Mouse (Mus musculus) myocyte (in vitro differentiated cells): ENCODE measurements around the gene Dcbld2. TPM values are rescaled to one million over a fixed set of nuclear protein-coding genes. Genes with fewer than 3 reads are reported as not detected.

Experiments used
- H3K27me3 ChIP-seq: one replicate; pipeline ENCODE4 v1.6.1; 2011; ENCODE audit not compliant: control insufficient read depth, insufficient read depth, insufficient read length
- H3K36me3 ChIP-seq: one replicate; pipeline ENCODE4 v1.6.1; 2011; ENCODE audit not compliant: control insufficient read depth, insufficient read depth
- H3K4me2 ChIP-seq: one replicate; pipeline ENCODE4 v1.6.1; 2011; ENCODE audit warnings: low read depth, control low read depth
- H3K4me3 ChIP-seq: one replicate; pipeline ENCODE4 v1.5.1; 2011; ENCODE audit warnings: mild to moderate bottlenecking, control low read depth, moderate library complexity
- H3K79me2 ChIP-seq: one replicate; pipeline ENCODE4 v1.6.1; 2011; ENCODE audit not compliant: control insufficient read depth, insufficient read depth
- H3ac ChIP-seq: one replicate; pipeline ENCODE4 v1.6.1; 2011; ENCODE audit not compliant: control insufficient read depth, insufficient read length
- CEBPB ChIP-seq: IDR thresholded peaks from 2 replicates; pipeline ENCODE4 v1.6.1; 2011; ENCODE audit warnings: mild to moderate bottlenecking, moderate library complexity; ENCODE audit not compliant: poor library complexity, insufficient read depth, severe bottlenecking
- E2F4 ChIP-seq: IDR thresholded peaks from one replicate; pipeline ENCODE4 v1.6.1; 2011; ENCODE audit warnings: mild to moderate bottlenecking, control low read depth, moderate library complexity; ENCODE audit not compliant: insufficient read depth
- MAX ChIP-seq: IDR thresholded peaks from one replicate; pipeline ENCODE4 v1.6.1; 2011; ENCODE audit warnings: low read depth, mild to moderate bottlenecking, control low read depth
- MYOD1 ChIP-seq, 3 experiments: IDR thresholded peaks; one replicate each; pipeline ENCODE4 v1.6.1; 2011; ENCODE audit warnings: control low read depth in 2 of 3, low read depth in 2 of 3, mild to moderate bottlenecking in 2 of 3, moderate library complexity in 1 of 3; ENCODE audit not compliant: insufficient read length in 2 of 3, control insufficient read depth in 1 of 3
- MYOG ChIP-seq, 3 experiments: IDR thresholded peaks; one replicate each; pipeline ENCODE4 v1.6.1; 2011; ENCODE audit warnings: control low read depth in 2 of 3, low read depth in 2 of 3, mild to moderate bottlenecking in 2 of 3; ENCODE audit not compliant: insufficient read length in 2 of 3, control insufficient read depth in 1 of 3, insufficient read depth in 1 of 3
- POLR2A ChIP-seq: IDR thresholded peaks from one replicate; pipeline ENCODE4 v1.6.1; 2011; ENCODE audit warnings: low read depth, mild to moderate bottlenecking, control low read depth, moderate library complexity; ENCODE audit not compliant: insufficient read length
- POLR2AphosphoS2 ChIP-seq: IDR thresholded peaks from one replicate; pipeline ENCODE4 v1.6.1; 2011; ENCODE audit warnings: low read depth, control low read depth; ENCODE audit not compliant: insufficient read length
- REST ChIP-seq: IDR thresholded peaks from one replicate; pipeline ENCODE4 v1.6.1; 2011; ENCODE audit warnings: mild to moderate bottlenecking, control low read depth, moderate library complexity; ENCODE audit not compliant: insufficient read depth, insufficient read length
- SRF ChIP-seq: IDR thresholded peaks from one replicate; pipeline ENCODE4 v1.6.1; 2011; ENCODE audit warnings: low read depth; ENCODE audit not compliant: control insufficient read depth, insufficient read length
- TCF12 ChIP-seq: IDR thresholded peaks from one replicate; pipeline ENCODE4 v1.6.1; 2011; ENCODE audit warnings: mild to moderate bottlenecking, control low read depth; ENCODE audit not compliant: poor library complexity, insufficient read depth, severe bottlenecking
- TCF3 ChIP-seq: IDR thresholded peaks from one replicate; pipeline ENCODE4 v1.6.1; 2011; ENCODE audit warnings: low read depth, control low read depth; ENCODE audit not compliant: insufficient read length
- USF1 ChIP-seq: IDR thresholded peaks from one replicate; pipeline ENCODE4 v1.6.1; 2011; ENCODE audit warnings: low read depth, mild to moderate bottlenecking, control low read depth, moderate library complexity
- polyA plus RNA-seq: library from polyadenylated mRNA; unstranded; fragments of >200 nt; fragmentation: generic; extraction: Trizol; gene quantifications from one replicate; pipeline ENCODE4 v1.2.1, GENCODE M21; 2012; ENCODE audit warnings: missing spikeins

The Dcbld2 gene
- polyA plus RNA-seq, 1 experiment, result 10.4 TPM

DNA sequence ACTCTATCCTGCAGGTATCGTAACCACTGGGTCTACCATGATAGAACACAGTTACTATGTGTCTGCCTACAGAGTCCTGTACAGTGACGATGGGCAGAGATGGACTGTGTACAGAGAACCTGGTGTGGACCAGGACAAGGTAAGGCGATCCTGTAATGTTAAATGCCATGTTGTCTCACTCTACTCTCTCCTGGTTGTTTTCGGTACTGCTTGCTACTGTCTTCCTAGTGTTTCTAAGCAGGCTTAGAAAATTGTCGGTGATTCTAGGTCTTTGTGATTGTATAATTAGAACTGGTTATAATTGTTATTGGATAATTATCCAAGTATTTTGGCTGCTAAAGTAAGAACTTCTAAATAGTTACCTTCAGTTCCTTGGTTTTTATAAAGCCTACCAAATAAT is 43.4 kb downstream of the Dcbld2 start:
- H3K36me3 ChIP-seq, result peaks cover 28% of the 10 kb centered on the region
- TF ChIP-seq E2F4 (no peak), SRF (no peak), REST (no peak), MAX (no peak), POLR2A (no peak), POLR2AphosphoS2 (no peak)

DNA sequence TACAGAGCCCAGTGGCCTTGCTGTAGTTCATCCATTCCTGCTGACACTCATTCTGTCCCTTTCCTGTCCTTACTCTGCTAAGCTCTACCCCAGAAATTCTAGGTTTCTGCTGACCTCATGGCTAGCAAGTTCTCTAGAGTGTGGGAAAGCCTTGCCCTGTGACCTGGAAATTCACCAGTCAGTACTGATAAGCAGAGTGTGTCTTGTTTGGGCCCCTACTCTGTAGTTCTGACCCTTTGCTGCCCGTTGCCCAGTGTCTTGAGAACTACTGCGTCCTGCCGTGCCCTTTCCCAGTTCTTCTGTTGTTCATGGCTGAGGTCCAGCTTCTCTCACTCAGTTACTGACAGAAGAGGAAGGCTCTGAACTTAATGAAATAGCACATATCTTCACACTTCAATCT is 44.9 kb downstream of the Dcbld2 start:
- TF ChIP-seq E2F4 (no peak), POLR2AphosphoS2 (no peak), POLR2A (no peak), TCF12 (no peak), REST (no peak), USF1 (no peak), TCF3 (no peak), MYOG (IDR thresholded peaks at IDR 0.05; ENCODE audit: control insufficient read depth in 1 of 3, insufficient read depth in 1 of 3, insufficient read length in 2 of 3, low read depth in 2 of 3) (no peak), SRF (no peak), CEBPB (no peak)
- H3K4me3 ChIP-seq, result no peak overlapping the region
- no peak overlapping the region for H3K4me2 ChIP-seq
- no peaks in the 10 kb centered on the region for H3K79me2 ChIP-seq
- H3K27me3 ChIP-seq, result no peaks in the 10 kb centered on the region
- no peak overlapping the region for H3ac ChIP-seq
- peaks cover 33% of the 10 kb centered on the region for H3K36me3 ChIP-seq

More for the DNA sequence above, 43.4 kb downstream of the Dcbld2 start:
- H3K27me3 ChIP-seq, result no peaks in the 10 kb centered on the region
- H3K79me2 ChIP-seq, result no peaks in the 10 kb centered on the region
- no peak overlapping the region for H3K4me3 ChIP-seq
- no peak overlapping the region for H3ac ChIP-seq
- H3K4me2 ChIP-seq, result no peak overlapping the region

DNA sequence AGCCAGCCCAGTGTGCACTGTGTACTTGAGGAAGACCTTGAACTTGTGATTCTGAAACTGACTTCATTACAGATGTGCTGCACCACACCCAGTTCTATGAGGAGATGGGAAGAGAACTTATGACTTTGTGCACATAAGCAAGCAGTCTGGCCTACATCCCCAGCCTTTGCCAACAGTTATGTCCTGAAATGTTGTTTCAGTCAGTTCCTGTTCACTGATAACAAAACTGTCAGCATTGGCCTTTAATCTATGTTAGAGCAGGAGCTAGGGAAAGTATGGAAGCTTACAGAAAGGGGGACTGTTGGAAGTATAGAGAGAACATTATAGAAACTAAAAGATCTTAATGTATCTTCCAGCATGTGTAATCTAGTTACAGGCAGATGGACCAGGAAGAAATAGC is 45.6 kb downstream of the Dcbld2 start:
- Histone ChIP-seq H3K36me3 (peaks cover 31% of the 10 kb centered on the region), H3K27me3 (no peaks in the 10 kb centered on the region), H3K4me3 (no peak overlapping the region), H3ac (no peak overlapping the region), H3K4me2 (no peak overlapping the region), H3K79me2 (no peaks in the 10 kb centered on the region)
- no peak for TF ChIP-seq REST
- TF ChIP-seq USF1, result no peak
- no peak for TF ChIP-seq SRF
- TF ChIP-seq TCF3, result no peak
- no peak for TF ChIP-seq CEBPB
- no peak for TF ChIP-seq POLR2A
- no peak for TF ChIP-seq MYOG (IDR thresholded peaks at IDR 0.05; ENCODE audit: control insufficient read depth in 1 of 3, insufficient read depth in 1 of 3, insufficient read length in 2 of 3, low read depth in 2 of 3)

DNA sequence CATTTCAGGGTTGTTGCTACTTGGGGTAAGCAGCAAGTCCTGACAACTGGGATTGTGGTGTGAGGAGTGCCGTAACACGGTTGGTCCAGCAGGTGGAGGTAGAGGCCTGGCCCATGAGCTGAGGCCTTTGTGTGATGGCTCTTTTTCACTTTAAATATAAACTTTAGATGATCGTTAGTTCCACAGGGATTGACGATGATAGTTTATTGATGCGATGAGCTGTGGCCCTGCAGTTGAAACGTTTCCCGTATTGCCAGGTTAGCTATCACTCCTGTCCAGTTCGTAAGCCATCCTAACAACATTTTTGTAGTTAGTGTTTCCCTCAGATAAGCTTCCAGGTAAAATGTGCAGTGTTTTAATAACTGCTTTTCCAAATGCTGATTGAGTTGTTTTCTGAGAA is 46.4 kb downstream of the Dcbld2 start:
- Histone ChIP-seq H3K79me2 (no peaks in the 10 kb centered on the region), H3ac (no peak overlapping the region), H3K4me2 (no peak overlapping the region), H3K36me3 (peaks cover 28% of the 10 kb centered on the region), H3K27me3 (no peaks in the 10 kb centered on the region), H3K4me3 (no peak overlapping the region)
- TF ChIP-seq TCF3, result no peak
- no peak for TF ChIP-seq POLR2AphosphoS2
- no peak for TF ChIP-seq MYOD1 (IDR thresholded peaks at IDR 0.05; ENCODE audit: control insufficient read depth in 1 of 3, insufficient read length in 2 of 3, low read depth in 2 of 3)
- no peak for TF ChIP-seq CEBPB
- TF ChIP-seq USF1, result no peak
- no peak for TF ChIP-seq TCF12
- no peak for TF ChIP-seq REST
- TF ChIP-seq E2F4, result no peak
- TF ChIP-seq SRF, result no peak
- no peak for TF ChIP-seq MYOG (IDR thresholded peaks at IDR 0.05; ENCODE audit: control insufficient read depth in 1 of 3, insufficient read depth in 1 of 3, insufficient read length in 2 of 3, low read depth in 2 of 3)

DNA sequence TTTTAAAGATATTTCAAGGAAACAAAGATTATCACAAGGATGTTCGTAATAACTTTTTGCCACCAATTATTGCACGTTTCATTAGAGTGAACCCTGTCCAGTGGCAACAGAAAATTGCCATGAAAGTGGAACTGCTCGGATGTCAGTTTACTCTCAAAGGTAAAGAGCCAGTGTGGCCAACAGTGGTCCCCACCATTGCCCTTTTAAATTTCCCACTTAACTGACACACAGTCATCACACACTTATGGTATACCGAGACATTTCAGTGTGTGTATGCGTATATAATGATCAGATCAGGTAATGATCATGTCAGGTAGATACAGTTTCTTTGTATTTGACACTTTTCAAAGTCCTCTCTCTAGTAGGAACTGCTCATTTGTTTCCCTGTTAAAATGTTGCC is 46.9 kb downstream of the Dcbld2 start:
- Histone ChIP-seq H3K79me2 (no peaks in the 10 kb centered on the region), H3K4me3 (no peak overlapping the region), H3ac (no peak overlapping the region), H3K36me3 (peaks cover 25% of the 10 kb centered on the region), H3K27me3 (no peaks in the 10 kb centered on the region), H3K4me2 (no peak overlapping the region)
- TF ChIP-seq USF1 (no peak), CEBPB (no peak), MYOG (IDR thresholded peaks at IDR 0.05; ENCODE audit: control insufficient read depth in 1 of 3, insufficient read depth in 1 of 3, insufficient read length in 2 of 3, low read depth in 2 of 3) (no peak), REST (no peak)
